Mouse (Mus musculus) frontal cortex, postnatal 25 days (tissue): ENCODE data around the gene Rora.

Experiments
- DNase-seq, 2 experiments: peaks; one replicate each; pipeline ENCODE4 v3.0.0; 2022; ENCODE audit warnings: low spot score in 2 of 2

The Rora gene

DNA sequence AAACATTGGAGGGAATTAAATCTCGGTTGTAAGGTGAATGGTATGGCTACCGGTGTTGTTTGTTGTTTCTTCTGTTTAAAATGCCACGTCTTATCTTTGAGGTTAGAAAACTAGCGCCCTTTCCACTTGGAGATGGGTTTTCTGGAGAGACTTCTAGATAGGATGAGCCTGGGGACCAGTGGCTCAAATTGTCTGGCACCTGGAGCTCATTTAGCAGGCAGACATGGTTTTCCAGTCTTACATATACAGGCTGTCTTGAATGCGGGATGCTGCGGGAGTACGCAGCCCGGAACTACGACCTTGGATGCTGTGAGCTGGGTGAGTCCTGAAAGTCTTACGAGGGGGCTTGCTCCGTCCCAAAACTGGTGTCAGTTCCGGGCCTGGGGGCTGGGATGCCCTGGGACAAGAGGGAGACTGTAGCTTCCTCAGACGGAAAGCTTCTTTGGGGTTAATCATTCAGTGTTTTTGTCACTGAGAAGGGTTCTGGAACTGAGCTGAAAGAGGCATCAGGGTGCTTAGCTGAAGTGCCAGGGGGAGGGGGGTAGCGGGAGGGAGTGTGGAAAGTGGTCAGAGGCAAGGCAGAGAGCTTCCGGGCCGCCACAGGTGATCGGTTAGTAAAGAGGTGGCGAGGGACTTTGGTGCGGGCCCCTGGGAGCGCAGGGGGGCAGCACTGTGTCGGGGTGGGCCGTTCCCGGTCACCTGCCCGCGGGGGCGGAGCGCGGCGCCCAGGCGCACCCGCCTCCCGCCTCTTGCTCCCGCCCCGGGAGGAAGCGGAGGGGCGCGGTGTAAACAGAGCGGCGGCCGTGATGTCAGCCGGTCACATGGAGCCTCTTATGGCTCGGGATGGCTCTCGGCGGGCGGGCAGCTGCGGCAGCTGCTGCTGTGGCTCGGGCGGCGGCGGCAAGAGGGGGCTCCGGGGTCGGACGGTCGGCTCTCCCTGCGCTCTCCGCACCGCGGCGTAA, 635.8 kb downstream of the Rora start:
- peak; percentile 47 to 59 for DNase-seq

DNA sequence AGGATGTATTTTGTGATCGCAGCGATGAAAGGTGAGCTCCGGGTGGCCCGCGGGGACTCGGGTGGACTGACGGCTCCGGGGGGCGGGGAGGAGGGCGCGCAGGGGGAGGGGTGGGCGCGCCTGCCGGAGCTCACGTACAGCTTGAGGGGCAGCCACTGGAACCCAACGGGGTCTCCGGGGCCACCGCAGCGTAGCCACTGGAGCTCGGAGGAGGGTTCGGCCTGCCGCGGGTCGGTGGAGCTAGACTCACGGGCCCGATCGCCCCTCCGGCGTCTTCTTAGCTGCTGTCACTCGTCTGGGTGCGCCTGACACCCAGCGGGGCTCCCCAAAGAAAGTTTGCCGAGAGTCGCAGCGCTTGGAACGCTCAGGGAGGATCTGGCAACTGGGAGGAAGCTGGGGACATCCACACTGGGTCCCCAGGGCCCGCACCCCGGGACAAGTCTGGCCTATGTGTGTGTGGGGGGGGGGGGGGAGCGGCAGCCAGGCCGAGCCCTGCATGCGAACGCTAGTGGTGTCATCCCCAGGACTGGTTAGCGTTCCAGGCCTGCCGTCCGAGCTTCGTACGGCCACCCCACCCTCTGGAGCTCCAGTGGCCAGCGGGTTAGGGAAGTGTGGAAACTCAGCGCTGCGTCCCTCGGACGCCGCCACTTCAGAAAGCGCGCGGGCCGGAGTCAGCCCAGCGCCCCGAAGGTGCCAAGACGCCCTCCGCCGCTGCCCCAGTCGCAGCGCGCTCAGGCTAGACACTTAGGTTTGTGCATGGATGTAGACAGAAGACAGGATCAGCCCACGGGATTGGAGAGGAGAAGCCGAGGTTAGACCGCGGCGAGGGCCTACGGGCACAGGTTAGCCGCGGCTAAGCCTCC, 636.7 kb downstream of the Rora start:
- DNase-seq: no peak

DNA sequence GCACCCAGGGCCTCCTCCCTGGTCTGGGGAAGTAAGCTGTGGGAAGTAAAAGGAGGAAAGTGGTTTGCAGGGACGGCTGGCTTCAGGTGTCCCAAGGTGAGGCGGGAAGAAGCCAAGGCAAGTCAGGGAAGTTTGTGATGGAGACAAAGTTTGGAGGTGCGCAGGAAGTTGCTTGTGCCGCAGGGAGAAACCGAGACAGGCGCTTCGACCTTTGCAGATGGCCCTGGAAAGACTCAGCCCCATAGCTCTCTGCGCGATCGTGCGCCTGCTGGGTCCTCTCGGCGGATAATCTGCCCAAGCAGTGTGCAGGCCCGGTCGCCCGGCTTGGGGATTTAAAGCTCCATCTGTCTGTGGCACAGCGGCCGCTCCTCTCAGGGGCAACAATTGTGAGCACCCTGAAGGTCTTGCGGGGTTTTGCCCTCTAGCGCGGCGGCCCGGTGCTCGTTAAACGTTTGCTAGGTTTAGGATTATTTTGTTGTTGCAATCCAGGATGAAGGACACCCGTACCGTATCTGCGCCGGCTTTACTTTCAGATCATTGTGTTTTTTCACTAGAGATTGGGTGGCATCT, 637.4 kb downstream of the Rora start:
- DNase-seq: no peak

GRCm38 (mm10) chr9:69291451-69291850, 637.9 kb downstream of the Rora start:
- DNase-seq: no peak

DNA sequence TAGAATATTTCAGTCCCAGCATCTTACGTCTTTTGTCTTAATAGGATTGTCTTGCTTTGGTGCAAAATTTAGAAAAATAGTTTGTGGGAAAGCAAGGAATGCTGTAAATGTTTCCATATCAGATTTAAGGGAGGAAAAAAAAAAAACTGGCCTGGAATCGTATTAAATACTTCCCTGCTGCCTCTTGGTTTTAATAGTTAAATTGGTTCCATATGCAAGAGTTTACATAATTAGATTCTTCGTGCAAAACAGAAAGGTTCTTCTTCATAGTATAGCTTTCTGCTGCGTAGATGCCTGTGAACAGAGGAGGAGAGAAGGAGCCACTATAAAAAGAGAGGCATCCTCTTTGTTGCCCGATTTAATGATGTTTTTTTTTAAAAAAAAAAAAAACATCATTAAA, 638.8 kb downstream of the Rora start:
- DNase-seq: no peak

GRCm38 (mm10) chr9:69292776-69293687, 639.4 kb downstream of the Rora start:
- no peak for DNase-seq

- no peak for DNase-seq
Measured at GRCm38 (mm10) chr9:69293688-69294074, 640.1 kb downstream of the Rora start.

DNA sequence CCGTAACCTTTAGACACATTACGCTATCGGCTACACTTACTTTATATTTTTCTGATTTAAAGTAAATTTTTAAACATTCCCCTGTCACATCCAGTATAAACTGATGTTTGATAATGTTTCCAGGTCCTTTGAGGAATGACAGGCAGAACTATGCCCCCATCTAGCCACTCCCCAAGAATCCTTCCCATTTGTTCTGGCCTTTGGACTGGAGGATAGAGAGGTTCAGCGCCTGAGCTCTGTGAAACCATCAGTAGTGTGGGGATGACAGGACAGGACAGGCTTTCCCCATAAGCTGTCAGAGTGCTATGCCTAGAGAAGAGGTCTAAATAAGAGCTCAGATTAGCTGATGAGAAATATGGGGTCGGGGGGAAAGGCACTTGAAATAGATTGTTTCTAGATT, 640.8 kb downstream of the Rora start:
- no peak for DNase-seq

GRCm38 (mm10) chr9:69294856-69295255, 641.3 kb downstream of the Rora start:
- no peak for DNase-seq

DNA sequence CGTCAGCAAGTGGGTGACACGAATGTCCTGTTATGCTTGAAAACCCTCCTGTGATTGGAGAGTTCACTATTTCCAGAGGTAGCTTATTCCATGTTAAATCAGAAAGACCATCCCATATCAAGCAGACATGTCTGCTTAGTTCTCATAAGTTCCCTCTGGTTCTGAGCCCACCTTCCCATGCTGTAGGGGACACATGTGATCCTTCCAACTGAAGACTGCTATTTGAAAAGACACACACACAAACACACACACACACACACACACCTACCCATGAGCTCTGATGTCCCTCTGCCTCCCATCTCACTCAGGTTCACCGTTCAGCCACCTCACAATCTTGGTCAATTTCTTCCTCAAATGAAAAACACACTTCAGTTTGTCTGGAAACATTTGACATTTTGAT, 642.2 kb downstream of the Rora start:
- no peak for DNase-seq

DNA sequence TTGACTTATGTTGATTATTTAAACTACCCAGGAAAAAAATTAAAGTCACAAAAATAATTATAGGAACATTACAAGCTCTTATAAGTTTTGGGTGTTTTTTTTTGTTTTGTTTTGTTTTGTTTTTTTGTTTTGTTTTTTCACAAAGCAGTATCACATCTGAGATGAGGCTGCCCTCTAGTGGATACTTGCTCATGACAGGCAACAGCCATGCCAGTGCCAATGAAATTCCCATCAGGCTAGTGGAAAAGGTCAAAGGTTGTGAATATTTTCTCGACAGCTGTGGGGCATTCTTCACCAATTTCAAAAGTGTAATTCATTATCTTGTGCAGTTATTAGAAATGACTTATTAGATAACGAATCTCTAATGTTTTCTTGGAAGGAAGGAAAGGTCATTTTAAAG, 642.8 kb downstream of the Rora start:
- peak in 1 of 2 experiments; percentile 50 for DNase-seq

GRCm38 (mm10) chr9:69297766-69298375, 644.3 kb downstream of the Rora start:
- no peak for DNase-seq

DNA sequence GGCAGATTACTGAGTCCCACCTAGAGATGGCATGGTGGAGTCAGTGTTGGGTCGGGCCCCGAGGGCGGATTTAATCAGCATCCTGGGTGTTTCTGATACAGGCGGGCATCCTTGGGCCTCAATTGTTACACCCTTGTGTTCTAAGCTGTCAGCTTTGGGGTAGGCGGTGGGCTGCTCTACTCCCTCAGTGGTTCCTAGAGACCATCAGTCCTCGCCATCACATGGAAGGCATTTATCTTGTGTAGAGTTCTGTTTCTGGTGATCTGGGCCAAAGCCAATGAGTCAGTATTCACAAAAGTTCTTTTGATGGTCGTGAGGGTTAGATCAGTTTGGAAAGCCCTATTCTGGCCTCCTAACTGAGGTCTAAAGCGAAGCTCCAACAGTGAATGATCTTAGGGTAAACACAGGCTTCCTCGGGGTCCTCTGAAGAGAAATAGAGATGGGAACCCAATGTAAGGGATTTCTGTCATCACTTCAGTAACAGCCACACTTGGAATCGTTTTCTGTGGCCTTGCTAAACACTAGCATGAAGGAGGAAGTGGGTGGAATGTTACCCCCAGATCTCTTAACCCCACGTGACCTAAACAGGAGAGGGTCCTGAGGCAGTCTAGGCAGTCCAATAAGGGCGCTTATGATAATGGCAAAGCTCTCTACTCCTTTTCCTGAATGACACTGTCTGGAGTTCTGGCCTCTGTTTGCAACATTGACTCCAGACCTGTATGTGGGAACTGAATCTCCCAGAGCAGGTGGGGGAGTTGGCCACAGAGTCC, 645.2 kb downstream of the Rora start:
- no peak for DNase-seq

GRCm38 (mm10) chr9:69299484-69299883, 645.9 kb downstream of the Rora start:
- no peak for DNase-seq

DNA sequence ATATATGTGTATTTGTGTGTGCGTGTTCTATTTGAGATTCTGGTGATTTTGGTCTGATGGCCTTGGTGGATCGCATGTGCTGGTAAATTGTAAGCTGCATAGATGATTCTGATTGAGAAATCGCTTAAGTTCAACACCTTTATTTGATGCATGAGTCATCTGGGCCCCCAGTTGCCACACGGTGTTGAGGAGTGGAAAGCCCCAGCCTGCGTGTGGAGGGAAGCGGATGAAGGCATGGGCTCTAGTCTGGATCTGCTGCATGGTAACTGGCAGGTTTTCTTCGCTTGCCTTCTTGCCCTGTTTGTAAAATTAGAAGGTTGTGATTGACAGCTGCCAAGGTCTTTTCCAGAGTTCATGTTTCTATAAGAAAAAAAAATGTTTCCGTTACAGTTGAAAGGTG, 646.7 kb downstream of the Rora start:
- DNase-seq: no peak

GRCm38 (mm10) chr9:69301445-69301844, 647.9 kb downstream of the Rora start:
- DNase-seq: no peak

- no peak for DNase-seq
Measured at GRCm38 (mm10) chr9:69301955-69302354, 648.4 kb downstream of the Rora start.

- DNase-seq: no peak
Measured at GRCm38 (mm10) chr9:69302846-69303245, 649.3 kb downstream of the Rora start.

DNA sequence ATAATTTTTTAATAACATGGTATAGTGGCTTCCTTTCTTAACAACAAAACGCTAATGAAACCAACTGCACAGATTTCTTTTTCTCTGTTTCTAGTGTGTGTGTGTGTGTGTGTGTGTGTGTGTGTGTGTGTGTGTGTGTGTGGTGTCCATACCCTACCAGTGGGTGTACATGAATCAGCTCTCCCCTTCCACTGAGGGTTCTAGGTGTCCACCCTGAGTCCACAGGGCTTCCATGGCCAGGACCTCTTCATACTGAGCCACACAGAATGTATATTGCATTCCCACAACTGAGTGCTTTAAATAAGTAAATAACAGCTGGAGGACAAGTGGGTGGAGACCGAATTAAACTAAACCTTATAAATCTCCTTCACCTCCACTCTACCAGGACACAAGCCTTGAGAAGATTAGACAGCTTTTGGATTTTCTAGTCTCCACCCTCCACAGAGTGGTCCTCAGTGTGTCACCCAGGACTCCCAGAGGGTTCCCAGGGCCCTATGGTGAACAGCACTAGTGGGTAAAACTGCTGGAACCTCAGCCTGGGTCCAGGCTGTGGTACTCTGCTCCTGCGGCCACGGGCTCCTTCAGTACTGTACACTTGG, 649.9 kb downstream of the Rora start:
- no peak for DNase-seq

- DNase-seq: no peak
Measured at GRCm38 (mm10) chr9:69303962-69304361, 650.4 kb downstream of the Rora start.
